Mouse (Mus musculus): Measurements from ENCODE around the gene Dnajb1.

Dnajb1 gene

DNA sequence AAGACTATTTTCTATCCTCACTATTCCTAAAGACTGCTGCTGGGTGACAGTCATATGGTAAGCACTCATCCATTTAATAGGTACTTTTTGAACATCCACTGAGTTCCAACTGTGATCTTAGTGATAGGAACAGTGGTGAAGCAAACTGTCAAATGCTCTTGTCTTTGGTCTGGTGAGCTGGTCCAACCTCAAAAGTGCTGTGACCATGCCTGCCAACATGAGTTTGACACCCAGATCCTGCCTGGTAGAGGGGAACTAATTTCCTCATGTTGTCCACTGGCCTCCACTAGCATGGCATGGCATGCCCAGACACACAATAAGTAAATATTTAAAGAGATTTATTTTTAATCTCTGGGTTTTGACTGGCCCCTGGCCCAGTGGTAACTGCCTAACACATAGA is 8.6 kb downstream of the Dnajb1 start:
- DNase-seq, result no peak

- DNase-seq, result no peak
These were observed 9.1 kb downstream of the Dnajb1 start for GRCm38 (mm10) chr8:83617111-83617510.

DNA sequence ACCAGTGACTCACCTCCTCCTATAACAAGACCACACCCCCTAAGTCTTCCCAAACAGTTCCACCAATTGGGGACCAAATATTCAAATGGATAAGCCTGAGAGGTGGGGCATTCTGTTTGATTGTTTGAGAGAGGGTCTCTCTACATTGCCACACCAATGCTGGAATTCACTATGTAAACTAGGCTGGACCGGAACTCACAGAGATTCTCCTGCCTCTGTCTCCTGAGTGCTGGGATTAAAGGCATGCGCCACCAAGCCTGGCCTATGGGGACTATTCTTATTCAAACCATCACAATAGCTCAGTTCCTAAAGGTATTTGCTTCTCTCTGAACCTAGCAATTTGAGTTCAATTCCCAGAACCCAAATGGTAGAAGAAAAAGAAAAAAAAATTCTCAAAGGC is 10.6 kb downstream of the Dnajb1 start:
- DNase-seq, result no peak

DNA sequence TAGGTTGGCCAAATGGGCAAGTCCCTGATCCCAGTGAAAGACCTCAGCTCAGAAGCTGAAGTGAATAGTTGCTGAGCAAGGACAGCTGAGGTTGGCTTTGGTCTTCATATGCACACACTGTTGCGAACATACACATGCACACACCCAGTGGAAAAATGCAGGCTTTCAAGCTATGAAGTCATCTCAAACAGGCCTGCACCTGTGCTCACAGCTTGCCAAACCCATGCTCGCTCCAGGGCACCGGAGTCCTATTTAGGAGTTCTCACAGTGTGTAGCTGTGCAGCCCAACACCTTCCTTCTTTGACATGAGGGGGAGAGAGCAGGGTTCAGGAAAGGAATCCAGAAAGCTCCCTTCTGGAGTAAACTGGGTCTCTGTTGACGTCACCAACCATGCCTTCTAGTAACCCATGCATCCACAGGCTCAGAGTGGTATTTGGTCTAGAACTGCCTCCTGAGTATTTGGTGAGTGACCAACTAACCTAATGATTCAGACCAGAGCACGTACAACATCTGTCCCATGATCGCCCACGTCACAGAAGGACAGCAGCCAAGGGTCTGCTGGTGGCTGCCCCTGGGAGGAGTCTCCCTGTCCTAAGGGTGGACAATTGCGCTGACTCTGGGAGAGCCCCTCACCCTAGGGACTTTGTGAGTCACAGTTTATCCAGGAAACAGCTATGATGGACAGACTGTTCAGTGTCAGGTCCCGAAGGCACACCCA is 11.7 kb downstream of the Dnajb1 start:
- DNase-seq, result peak in 1 of 2 experiments; percentile 27

- DNase-seq, result no peak
These were observed 13.8 kb downstream of the Dnajb1 start for GRCm38 (mm10) chr8:83621691-83622388.

DNA sequence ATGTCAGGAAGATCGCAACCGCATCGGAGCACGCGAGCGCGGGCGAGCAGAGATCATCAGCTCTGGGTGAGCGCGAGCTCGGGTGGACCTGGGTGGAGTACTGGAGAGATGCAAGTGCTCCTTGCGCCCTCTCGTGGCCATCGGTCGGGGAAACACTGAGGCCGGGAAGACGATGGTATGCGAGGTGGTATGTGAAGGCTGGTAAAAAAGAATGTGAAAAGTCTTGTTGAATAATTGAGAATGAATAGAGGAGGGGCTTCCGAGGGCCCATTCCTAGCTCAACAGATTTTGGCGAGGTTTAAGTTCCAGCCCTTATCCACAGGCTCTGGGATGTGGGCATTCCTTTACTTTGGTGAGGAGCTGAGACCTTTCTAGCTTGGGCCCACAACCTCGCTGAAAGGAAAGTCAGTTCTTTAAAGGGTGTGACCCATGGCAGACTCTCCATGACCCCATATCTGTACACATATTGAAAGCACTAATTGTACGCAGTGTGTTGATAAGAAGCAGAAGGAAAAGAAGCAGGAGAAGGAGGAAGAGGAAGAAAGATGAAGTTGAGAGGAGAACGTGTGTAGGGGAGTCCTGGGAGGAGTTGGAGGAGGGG is 14.5 kb downstream of the Dnajb1 start:
- peak; percentile 88 to 90 for DNase-seq

GRCm38 (mm10) chr8:83623549-83623948 is 15.6 kb downstream of the Dnajb1 start:
- peak in 1 of 2 experiments; percentile 16 for DNase-seq

- peak; percentile 21 to 48 for DNase-seq
These were observed 16.7 kb downstream of the Dnajb1 start for GRCm38 (mm10) chr8:83624739-83625138.

- peak in 1 of 2 experiments; percentile 17 for DNase-seq
These were observed 17.8 kb downstream of the Dnajb1 start for GRCm38 (mm10) chr8:83625676-83626299.

DNA sequence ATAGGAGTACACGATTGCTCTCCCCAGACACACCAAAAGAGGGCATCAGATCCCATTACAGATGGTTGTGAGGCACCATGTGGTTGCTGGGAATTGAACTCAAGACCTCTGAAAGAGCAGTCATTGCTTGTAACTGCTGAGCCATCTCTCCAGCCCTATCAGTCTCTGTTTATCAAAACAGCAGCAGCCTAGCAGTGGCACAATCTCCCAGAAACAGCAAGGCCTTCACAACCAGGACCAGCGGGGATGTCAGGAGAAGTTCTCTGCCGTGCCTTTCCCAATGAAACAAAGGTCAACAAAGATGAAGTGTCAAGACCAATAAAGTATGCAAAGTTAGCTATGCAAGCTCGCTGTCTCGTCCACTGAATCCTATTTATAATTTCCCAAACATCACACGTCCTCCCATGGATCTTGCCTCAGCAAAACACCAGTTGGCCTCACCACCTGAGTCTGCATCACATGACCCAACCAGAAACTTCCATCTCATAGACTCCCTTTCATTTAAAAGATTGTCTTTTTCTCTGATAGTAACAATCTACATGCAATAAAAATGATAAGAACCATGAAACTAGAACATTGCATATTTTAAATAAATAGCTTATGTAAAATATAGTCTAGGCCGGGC is 24.2 kb downstream of the Dnajb1 start:
- DNase-seq, result no peak

- DNase-seq, result no peak
These were observed 30.9 kb downstream of the Dnajb1 start for GRCm38 (mm10) chr8:83638856-83639255.

- DNase-seq, result no peak
These were observed 31.7 kb downstream of the Dnajb1 start for GRCm38 (mm10) chr8:83639649-83640048.

DNA sequence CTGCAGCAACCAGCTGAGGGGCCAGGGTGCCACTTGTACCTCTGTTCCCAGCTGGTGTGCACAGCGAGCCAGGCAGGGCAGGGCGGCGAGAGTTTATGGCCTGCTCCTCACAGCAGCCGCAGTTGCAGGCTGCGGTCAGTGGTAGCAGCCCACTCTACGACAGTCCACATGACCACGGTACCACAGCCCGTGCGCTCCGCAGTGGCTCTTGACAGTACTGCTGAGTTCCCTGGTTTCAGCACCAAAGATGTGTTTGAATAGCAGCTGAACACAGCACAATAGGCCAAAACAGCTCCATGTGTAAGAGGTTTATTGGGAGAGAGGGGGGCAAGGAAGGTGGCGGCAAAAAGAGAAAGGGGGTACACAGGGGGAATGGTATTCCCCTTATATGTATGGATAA is 39.5 kb downstream of the Dnajb1 start:
- DNase-seq, result no peak

GRCm38 (mm10) chr8:83648031-83648430 is 40.0 kb downstream of the Dnajb1 start:
- DNase-seq, result no peak

DNA sequence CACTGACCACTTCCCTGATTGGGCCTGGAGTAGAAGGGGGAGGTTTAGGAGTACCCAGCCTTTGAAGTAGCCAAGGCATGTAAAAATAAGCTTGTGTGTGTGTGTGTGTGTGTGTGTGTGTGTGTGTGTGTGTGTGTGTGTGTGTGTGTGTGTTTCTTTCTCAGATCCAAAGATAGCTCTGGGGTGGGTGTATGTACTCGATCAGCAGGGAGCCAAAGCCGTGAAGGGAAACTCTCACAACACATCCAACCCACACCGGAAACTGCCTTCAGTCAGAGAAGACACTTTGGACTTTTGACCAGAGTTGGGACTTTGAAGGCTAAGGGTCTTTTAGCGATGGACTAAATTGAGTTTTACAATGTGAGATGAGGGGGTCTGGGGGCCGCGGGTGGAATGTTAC is 41.7 kb downstream of the Dnajb1 start:
- no peak for DNase-seq

DNA sequence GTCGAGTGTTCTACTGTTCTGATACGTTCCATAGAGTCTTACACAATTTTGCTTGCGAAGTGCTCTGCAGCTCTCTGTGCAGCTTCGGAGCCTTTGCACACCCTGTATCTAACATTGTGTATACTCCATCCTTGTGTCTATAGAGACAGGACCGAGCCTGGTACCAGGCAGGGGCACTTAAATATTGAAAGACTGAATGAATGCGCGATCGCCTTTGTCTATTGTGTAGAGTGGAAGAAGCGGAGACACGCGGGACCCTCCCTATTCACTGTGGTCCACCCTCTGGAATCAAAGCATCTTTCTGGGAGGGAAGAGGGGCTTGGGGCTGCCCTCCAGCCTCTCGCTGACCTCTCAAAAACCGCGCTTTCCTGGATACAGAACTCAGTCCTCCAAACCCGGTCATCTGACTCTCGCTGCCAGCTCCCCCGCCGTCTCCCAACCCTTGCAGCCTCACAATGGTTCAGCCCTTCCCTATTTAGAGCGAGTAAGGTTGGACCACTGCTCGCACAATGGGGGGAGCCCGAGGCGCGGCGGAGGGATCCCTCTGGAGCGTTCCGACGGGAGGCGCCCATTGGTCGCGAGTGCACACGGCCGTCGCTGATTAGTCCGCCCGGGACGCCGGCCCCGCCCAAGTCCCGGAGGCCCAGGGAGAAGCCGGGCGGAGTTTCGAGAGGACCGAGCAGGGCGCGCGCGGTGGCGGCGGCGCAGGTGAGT is 44.2 kb downstream of the Dnajb1 start, which contains the start of gene Gipc1:
Gene Gipc1 (plus strand): TSS at position 648 of the 714 bp plus-strand sequence.
- peak; percentile 97 to 99 for DNase-seq

GRCm38 (mm10) chr8:83652744-83653661 is 45.0 kb downstream of the Dnajb1 start:
- peak; percentile 60 to 64 for DNase-seq

DNA sequence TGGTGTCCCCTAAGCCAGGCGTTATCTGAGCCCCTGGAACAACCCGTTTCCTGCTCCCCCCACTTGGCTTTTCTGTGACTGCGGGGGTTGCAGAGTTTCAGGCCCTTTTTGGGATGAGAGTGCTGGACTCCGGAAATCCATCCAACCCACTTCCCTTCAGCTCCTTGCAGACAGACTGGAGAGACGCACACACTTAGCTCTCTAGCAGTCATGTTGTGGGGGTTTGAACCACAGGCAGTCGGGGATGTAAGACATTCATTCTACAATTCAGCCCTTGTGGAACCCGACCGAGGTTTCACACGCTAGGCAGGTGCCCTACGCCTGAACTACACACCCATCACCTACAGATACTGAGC is 45.6 kb downstream of the Dnajb1 start:
- no peak for DNase-seq

DNA sequence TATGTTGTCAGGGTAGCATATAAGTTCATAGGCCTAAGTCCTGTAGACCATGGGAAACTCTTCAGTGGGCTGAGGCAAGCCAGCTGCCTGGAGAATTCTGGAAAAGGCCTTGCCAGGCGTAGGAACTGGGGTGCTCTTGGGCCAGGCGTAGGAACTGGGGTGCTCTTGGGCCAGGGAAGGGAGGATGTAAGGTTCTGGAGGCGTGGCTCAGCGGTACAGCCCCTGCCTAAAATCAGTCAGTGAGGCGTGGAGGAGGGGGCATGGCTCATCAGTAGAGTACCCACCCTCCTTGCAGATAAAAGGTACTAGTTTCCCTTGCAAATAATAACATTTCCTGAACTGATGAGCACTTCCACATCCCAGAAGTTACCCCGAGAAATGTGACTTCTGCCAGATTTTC is 46.7 kb downstream of the Dnajb1 start:
- DNase-seq, result no peak

- no peak for DNase-seq
These were observed 48.0 kb downstream of the Dnajb1 start for GRCm38 (mm10) chr8:83656043-83656442.
